Mouse (Mus musculus) intestine, embryonic 15.5 days (tissue): ENCODE data around the gene Smo. TPM values are rescaled to one million over a fixed set of nuclear protein-coding genes. Genes with fewer than 3 reads are reported as not detected.
"Not testable (repeated sequence)": the region's sequence is repeated elsewhere in the genome, so short reads cannot be mapped to it uniquely, and the experiment has no call there.

Experiments used
- ATAC-seq: fragments of 200-750 bp; cut with Nextera tagmentation; 2 replicates; pipeline ENCODE4 v1.8.0; 2017; ENCODE audit warnings: moderate TSS enrichment, moderate library complexity
- H3K27ac ChIP-seq: fragments of 300-500 bp; sonication (generic); 2 replicates; pipeline ENCODE4 v1.5.1; 2015; ENCODE audit warnings: mild to moderate bottlenecking, inconsistent platforms
- H3K27me3 ChIP-seq: fragments of 300-500 bp; sonication (generic); replicated peaks from 2 replicates; pipeline ENCODE4 v1.6.1; 2015; ENCODE audit warnings: inconsistent platforms
- H3K36me3 ChIP-seq: fragments of 300-500 bp; sonication (generic); 2 replicates; pipeline ENCODE4 v1.6.1; 2015; ENCODE audit warnings: inconsistent platforms
- H3K4me1 ChIP-seq: fragments of 300-500 bp; sonication (generic); replicated peaks from 2 replicates; pipeline ENCODE4 v1.6.1; 2015; ENCODE audit warnings: inconsistent platforms
- H3K4me2 ChIP-seq: fragments of 300-500 bp; sonication (generic); replicated peaks from 2 replicates; pipeline ENCODE4 v1.6.1; 2015; ENCODE audit warnings: mild to moderate bottlenecking, inconsistent platforms
- H3K4me3 ChIP-seq: fragments of 300-500 bp; sonication (generic); replicated peaks from 2 replicates; pipeline ENCODE4 v1.5.1; 2015; ENCODE audit warnings: inconsistent platforms
- H3K9ac ChIP-seq: fragments of 300-500 bp; sonication (generic); 2 replicates; pipeline ENCODE4 v1.6.1; 2015; ENCODE audit warnings: inconsistent platforms
- H3K9me3 ChIP-seq: fragments of 300-500 bp; sonication (generic); 2 replicates; pipeline ENCODE4 v1.6.1; 2016; ENCODE audit warnings: inconsistent platforms
- WGBS: fragments of 180-500 bp; shearing (Covaris S2); methylation state at CpG from one replicate; pipeline ENCODE4 v1.1.7; 2015; 5-methylcytosine and 5-hydroxymethylcytosine counted together
- polyA plus RNA-seq: library from polyadenylated mRNA; unstranded; fragments of >200 nt; fragmentation: Nextera tagmentation; extraction: Ambion mirVana; gene quantifications from 2 replicates; pipeline ENCODE4 v1.2.1, GENCODE M21; 2015

Gene Smo
- polyA plus RNA-seq, 1 experiment from 2014 or later: 30.1 TPM

GRCm38 (mm10) chr6:29735689-29736451, 567 bp downstream of the Smo start:
- Histone ChIP-seq H3K36me3 (0 out of 2 replicates have a peak, but pooled peaks cover 3% of the 10 kb centered on the region), H3K4me2 (peak overlapping the region; percentile 86), H3K27me3 (no peaks in the 10 kb centered on the region), H3K9ac (peak overlapping the region; percentile 91), H3K4me3 (peak overlapping the region; percentile 69), H3K4me1 (peaks cover 16% of the 10 kb centered on the region), H3K27ac (peak overlapping the region; percentile 98), H3K9me3 (no peaks in the 10 kb centered on the region)
- ATAC-seq: peak; percentile 84
- WGBS: under 1% methylated on average over 74 of the region's 75 CpGs

- H3K27me3 ChIP-seq: no peaks in the 10 kb centered on the region
- H3K4me2 ChIP-seq: peak overlapping the region; percentile 86
- ATAC-seq: 0 out of 2 replicates have a peak, but pooled peaks have one; percentile 4
- no peaks in the 10 kb centered on the region for H3K9me3 ChIP-seq
- H3K36me3 ChIP-seq: 0 out of 2 replicates have a peak, but pooled peaks cover 3% of the 10 kb centered on the region
- H3K4me1 ChIP-seq: peaks cover 16% of the 10 kb centered on the region
- WGBS: 9% methylated on average over 13 of the region's 13 CpGs
- H3K9ac ChIP-seq: peak overlapping the region; percentile 91
- H3K27ac ChIP-seq: peak overlapping the region; percentile 98
- peak overlapping the region; percentile 69 for H3K4me3 ChIP-seq
These were observed 1.5 kb downstream of the Smo start for GRCm38 (mm10) chr6:29736610-29737458.

GRCm38 (mm10) chr6:29751466-29752152, 16.3 kb downstream of the Smo start:
- peaks cover 9% of the 10 kb centered on the region for H3K36me3 ChIP-seq
- H3K4me3 ChIP-seq: no peak overlapping the region
- H3K27ac ChIP-seq: no peak overlapping the region
- H3K27me3 ChIP-seq: no peaks in the 10 kb centered on the region
- WGBS: 88% methylated on average over 3 of the region's 3 CpGs
- H3K9me3 ChIP-seq: peaks cover 3% of the 10 kb centered on the region
- no peaks in the 10 kb centered on the region for H3K4me1 ChIP-seq
- ATAC-seq: no peak
- H3K4me2 ChIP-seq: no peak overlapping the region
- no peak overlapping the region for H3K9ac ChIP-seq

- H3K4me1 ChIP-seq: no peaks in the 10 kb centered on the region
- peaks cover 19% of the 10 kb centered on the region for H3K36me3 ChIP-seq
- peaks cover under 1% of the 10 kb centered on the region for H3K9me3 ChIP-seq
- H3K27ac ChIP-seq: no peak overlapping the region
- 91% methylated on average over 11 of the region's 11 CpGs for WGBS
- H3K27me3 ChIP-seq: no peaks in the 10 kb centered on the region
- no peak overlapping the region for H3K4me3 ChIP-seq
- no peak overlapping the region for H3K9ac ChIP-seq
- H3K4me2 ChIP-seq: no peak overlapping the region
- no peak for ATAC-seq
These were observed 18.0 kb downstream of the Smo start for GRCm38 (mm10) chr6:29753336-29753735.

- Histone ChIP-seq H3K4me1 (no peaks in the 10 kb centered on the region), H3K4me2 (no peak overlapping the region), H3K4me3 (no peak overlapping the region), H3K9ac (no peak overlapping the region), H3K9me3 (no peaks in the 10 kb centered on the region), H3K36me3 (peaks cover 19% of the 10 kb centered on the region), H3K27me3 (no peaks in the 10 kb centered on the region), H3K27ac (no peak overlapping the region)
- WGBS: 89% methylated on average over 5 of the region's 5 CpGs
- ATAC-seq: no peak
These were observed 20.7 kb downstream of the Smo start for GRCm38 (mm10) chr6:29756001-29756400.

- H3K4me1 ChIP-seq: no peaks in the 10 kb centered on the region
- no peaks in the 10 kb centered on the region for H3K9me3 ChIP-seq
- H3K4me2 ChIP-seq: no peak overlapping the region
- H3K4me3 ChIP-seq: no peak overlapping the region
- WGBS: 84% methylated on average over 4 of the region's 4 CpGs
- no peak overlapping the region for H3K27ac ChIP-seq
- no peak for ATAC-seq
- H3K9ac ChIP-seq: no peak overlapping the region
- H3K27me3 ChIP-seq: no peaks in the 10 kb centered on the region
- H3K36me3 ChIP-seq: peaks cover 19% of the 10 kb centered on the region
These were observed 21.2 kb downstream of the Smo start for GRCm38 (mm10) chr6:29756476-29756875.

GRCm38 (mm10) chr6:29758417-29758816, 23.1 kb downstream of the Smo start:
- Histone ChIP-seq H3K36me3 (peaks cover 23% of the 10 kb centered on the region), H3K4me3 (no peak overlapping the region), H3K9me3 (no peaks in the 10 kb centered on the region), H3K4me2 (no peak overlapping the region), H3K27me3 (no peaks in the 10 kb centered on the region), H3K27ac (no peak overlapping the region), H3K9ac (no peak overlapping the region), H3K4me1 (no peaks in the 10 kb centered on the region)
- whole genome bisulfite sequencing: 39% methylated on average over 4 of the region's 4 CpGs
- ATAC-seq: 0 out of 2 replicates have a peak, but pooled peaks have one; percentile 41

- Histone ChIP-seq H3K4me2 (no peak overlapping the region), H3K36me3 (peaks cover 21% of the 10 kb centered on the region), H3K27ac (no peak overlapping the region), H3K9me3 (no peaks in the 10 kb centered on the region), H3K9ac (no peak overlapping the region), H3K4me1 (no peaks in the 10 kb centered on the region), H3K27me3 (no peaks in the 10 kb centered on the region), H3K4me3 (no peak overlapping the region)
- ATAC-seq: no peak
- 83% methylated on average over 13 of the region's 13 CpGs for WGBS
These were observed 23.8 kb downstream of the Smo start for GRCm38 (mm10) chr6:29759012-29759679.

GRCm38 (mm10) chr6:29760397-29760796, 25.1 kb downstream of the Smo start:
- H3K36me3 ChIP-seq: peaks cover 18% of the 10 kb centered on the region
- not testable (repeated sequence) for H3K9me3 ChIP-seq, H3K4me2 ChIP-seq, H3K27me3 ChIP-seq, H3K27ac ChIP-seq, ATAC-seq, H3K9ac ChIP-seq, H3K4me3 ChIP-seq, H3K4me1 ChIP-seq
- 93% methylated on average over 2 of the region's 2 CpGs for WGBS

- 92% methylated on average over 4 of the region's 4 CpGs for WGBS
- peaks cover 14% of the 10 kb centered on the region for H3K36me3 ChIP-seq
- no peak overlapping the region for H3K4me3 ChIP-seq
These were observed 26.0 kb downstream of the Smo start for GRCm38 (mm10) chr6:29761282-29761681.

GRCm38 (mm10) chr6:29762524-29762923, 27.2 kb downstream of the Smo start:
- H3K9me3 ChIP-seq: no peaks in the 10 kb centered on the region
- ATAC-seq: no peak; the same call in 1 of the 2 replicates
- H3K36me3 ChIP-seq: peaks cover 8% of the 10 kb centered on the region
- no peaks in the 10 kb centered on the region for H3K4me1 ChIP-seq
- H3K27me3 ChIP-seq: no peaks in the 10 kb centered on the region
- no peak overlapping the region for H3K4me3 ChIP-seq
- H3K4me2 ChIP-seq: no peak overlapping the region
- no peak overlapping the region for H3K9ac ChIP-seq
- 54% methylated on average over 4 of the region's 4 CpGs for whole genome bisulfite sequencing
- no peak overlapping the region for H3K27ac ChIP-seq

More at GRCm38 (mm10) chr6:29761282-29761681, 26.0 kb downstream of the Smo start:
- H3K4me2 ChIP-seq: no peak overlapping the region
- no peaks in the 10 kb centered on the region for H3K4me1 ChIP-seq
- H3K27ac ChIP-seq: no peak overlapping the region
- no peak overlapping the region for H3K9ac ChIP-seq
- ATAC-seq: no peak
- H3K9me3 ChIP-seq: no peaks in the 10 kb centered on the region
- H3K27me3 ChIP-seq: no peaks in the 10 kb centered on the region
